Mouse (Mus musculus) forebrain, embryonic 10.5 days (tissue): ENCODE measurements around the gene Lad1. TPM values are rescaled to one million over a fixed set of nuclear protein-coding genes. Genes with fewer than 3 reads are reported as not detected.

Experiments used
- DNase-seq: peaks from one replicate; pipeline ENCODE4 v3.0.0-alpha.2; 2017; ENCODE audit warnings: low spot score; ENCODE audit errors: extremely low spot score
- H3K27ac ChIP-seq: fragments of 300-500 bp; sonication (generic); 2 replicates; pipeline ENCODE4 v1.5.1; 2016; ENCODE audit warnings: mild to moderate bottlenecking
- H3K27me3 ChIP-seq: fragments of 300-500 bp; sonication (generic); 2 replicates; pipeline ENCODE4 v1.6.1; 2016; ENCODE audit warnings: mild to moderate bottlenecking; ENCODE audit not compliant: poor library complexity, severe bottlenecking
- H3K36me3 ChIP-seq: fragments of 300-500 bp; sonication (generic); replicated peaks from 2 replicates; pipeline ENCODE4 v1.6.1; 2016; ENCODE audit warnings: mild to moderate bottlenecking, moderate library complexity
- H3K4me1 ChIP-seq: fragments of 300-500 bp; sonication (generic); 2 replicates; pipeline ENCODE4 v1.6.1; 2016
- H3K4me3 ChIP-seq: fragments of 300-500 bp; sonication (generic); 2 replicates; pipeline ENCODE4 v1.5.1; 2016; ENCODE audit warnings: mild to moderate bottlenecking, moderate library complexity
- H3K9me3 ChIP-seq: fragments of 300-500 bp; sonication (generic); 2 replicates; pipeline ENCODE4 v1.6.1; 2016; ENCODE audit warnings: mild to moderate bottlenecking, moderate library complexity
- WGBS: fragments of 180-500 bp; shearing (Covaris S2); methylation state at CpG from one replicate; pipeline ENCODE4 v1.1.7; 2016; 5-methylcytosine and 5-hydroxymethylcytosine counted together
- polyA plus RNA-seq: library from polyadenylated mRNA; unstranded; fragments of >200 nt; fragmentation: Nextera tagmentation; extraction: Ambion mirVana; gene quantifications from 2 replicates; pipeline ENCODE4 v1.2.1, GENCODE M21; 2016

The Lad1 gene
- polyA plus RNA-seq, 1 experiment from 2014 or later = 3.7 TPM

DNA sequence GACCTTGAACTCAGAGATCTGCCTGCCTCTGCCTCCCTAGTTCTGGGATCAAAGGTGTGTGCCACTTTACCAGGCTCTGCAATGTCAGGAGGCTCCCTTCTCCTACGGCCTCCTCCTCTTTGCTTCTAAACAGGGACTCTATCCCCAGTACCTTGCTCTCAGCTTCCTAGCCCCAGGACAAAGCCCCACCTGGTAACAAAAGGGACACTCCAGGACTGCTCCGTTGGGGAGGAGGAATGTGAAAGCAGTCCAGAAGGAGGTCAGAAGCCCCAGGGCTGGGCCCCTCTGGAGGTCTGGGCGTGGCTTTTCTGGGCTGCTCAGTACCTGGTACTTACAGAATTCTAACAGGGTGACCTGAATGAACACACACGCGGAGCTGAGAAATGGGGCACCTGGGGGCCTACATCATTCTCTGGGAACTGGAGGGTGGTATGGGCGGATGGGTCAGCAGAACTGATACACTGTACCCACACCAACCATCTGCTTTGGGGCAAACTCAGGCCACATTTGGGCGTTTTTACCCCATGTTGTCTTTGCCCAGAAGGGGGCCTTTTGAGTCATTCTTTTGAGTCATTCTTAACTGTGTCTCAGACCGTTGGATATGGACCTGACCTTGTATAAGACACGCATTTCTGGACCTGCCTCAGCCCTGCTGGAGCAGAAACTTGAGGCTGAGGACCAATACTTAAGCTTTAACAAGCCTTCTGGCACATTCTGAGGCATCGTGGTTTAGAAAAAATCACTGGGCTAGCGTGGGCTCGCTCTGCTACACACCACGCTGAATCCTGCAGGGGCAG, 26.1 kb upstream of the Lad1 start:
- WGBS = 60% methylated on average over 13 of the region's 13 CpGs
- Histone ChIP-seq H3K4me1 (peaks cover 43% of the 10 kb centered on the region), H3K27ac (no peak overlapping the region), H3K36me3 (no peaks in the 10 kb centered on the region), H3K27me3 (peaks cover 61% of the 10 kb centered on the region), H3K4me3 (no peak overlapping the region), H3K9me3 (no peaks in the 10 kb centered on the region)
- no peak for DNase-seq

DNA sequence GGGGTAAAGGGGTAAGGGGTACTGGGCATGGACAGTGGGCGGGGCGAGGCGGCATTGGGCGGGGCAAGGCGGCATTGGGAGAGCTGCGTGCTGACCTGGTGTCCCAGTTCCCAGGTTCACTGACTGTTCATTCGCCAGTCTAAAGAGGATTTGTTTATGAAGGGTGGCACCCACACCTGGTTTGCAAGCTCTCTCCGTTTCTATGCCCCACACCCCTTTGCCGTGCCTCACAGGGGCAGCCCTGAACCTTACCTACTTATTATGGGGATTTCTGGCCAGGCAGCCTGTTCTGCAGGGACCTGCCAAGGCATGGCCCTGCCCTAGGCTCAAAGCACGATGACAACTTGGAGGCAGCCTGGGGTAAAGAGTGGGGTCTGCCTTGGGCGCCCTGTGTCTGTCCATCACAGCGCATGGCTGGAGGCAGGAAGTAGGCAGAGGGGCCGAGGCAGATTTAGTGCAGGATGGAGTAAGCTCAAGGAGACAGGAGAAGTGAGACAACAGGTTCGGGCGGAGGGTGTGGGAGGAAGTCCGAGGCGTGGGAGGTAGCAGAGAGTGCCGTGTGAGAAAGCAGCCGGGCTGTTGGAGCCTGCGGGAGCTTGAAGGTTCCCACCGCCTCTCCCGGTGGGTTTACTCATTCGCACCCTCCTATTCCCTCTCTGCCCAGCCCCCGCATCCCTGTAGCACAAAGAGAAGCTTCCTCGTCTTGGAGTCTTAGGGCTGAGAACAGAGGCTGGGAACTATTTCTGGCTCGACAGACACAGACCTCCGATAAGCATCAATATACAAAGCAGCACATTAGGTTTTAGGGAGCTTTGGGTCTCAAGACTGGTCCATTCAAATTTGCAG, 24.8 kb upstream of the Lad1 start:
- Histone ChIP-seq H3K27me3 (peaks cover 61% of the 10 kb centered on the region), H3K9me3 (no peaks in the 10 kb centered on the region), H3K27ac (peak overlapping the region; percentile 40), H3K4me3 (peak overlapping the region; percentile 37), H3K36me3 (no peaks in the 10 kb centered on the region), H3K4me1 (peaks cover 42% of the 10 kb centered on the region)
- 17% methylated on average over 27 of the region's 27 CpGs for WGBS
- DNase-seq = no peak

DNA sequence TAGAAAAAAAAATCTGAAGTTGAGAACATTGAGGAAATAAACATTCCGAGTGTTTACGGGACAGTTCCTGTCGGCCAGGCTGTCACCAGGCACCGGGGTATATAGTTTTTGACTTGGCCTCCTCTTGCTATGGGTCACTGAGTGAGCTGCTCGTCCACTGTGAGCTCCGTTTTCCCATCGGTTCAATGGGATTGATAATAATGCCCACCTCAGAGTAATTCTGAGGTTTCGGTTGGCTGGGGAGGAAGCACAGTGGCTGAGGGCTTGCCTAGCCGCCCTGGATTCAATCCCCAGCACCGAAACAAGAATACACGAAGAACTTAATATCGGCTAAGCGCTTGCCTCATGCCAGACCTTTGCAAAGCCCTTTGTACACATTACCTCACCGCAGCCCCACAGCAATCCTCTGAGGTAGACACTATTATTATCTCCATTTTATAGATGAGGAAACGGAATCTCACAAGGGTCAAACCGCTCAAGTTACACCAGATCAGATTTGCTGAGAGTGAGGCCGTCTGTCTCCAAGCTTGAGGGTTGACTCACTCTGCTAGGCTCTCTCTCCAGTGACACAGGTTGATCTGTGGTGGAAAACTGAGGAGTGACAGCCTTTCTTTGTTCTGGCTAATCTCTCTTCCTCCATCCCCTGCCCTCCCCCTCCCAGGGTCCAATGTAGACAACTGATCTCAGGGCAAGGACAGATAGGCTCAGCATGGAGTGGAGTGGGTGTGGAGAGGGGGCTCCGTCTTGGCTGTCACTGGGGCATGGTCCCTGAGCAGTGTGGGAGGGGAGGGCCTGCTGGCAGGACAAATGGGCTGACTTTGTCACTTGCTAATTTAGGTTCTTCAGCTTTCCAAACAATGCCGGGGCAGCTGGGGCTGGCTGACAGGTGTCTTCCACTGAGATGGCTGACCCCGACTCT, 23.9 kb upstream of the Lad1 start:
- Histone ChIP-seq H3K9me3 (no peaks in the 10 kb centered on the region), H3K36me3 (no peaks in the 10 kb centered on the region), H3K4me3 (peak overlapping the region; percentile 37), H3K27ac (0 out of 2 replicates have a peak overlapping the region, but pooled peaks have one; percentile 48), H3K4me1 (peaks cover 43% of the 10 kb centered on the region), H3K27me3 (peaks cover 61% of the 10 kb centered on the region)
- DNase-seq = no peak
- 47% methylated on average over 20 of the region's 20 CpGs for WGBS

DNA sequence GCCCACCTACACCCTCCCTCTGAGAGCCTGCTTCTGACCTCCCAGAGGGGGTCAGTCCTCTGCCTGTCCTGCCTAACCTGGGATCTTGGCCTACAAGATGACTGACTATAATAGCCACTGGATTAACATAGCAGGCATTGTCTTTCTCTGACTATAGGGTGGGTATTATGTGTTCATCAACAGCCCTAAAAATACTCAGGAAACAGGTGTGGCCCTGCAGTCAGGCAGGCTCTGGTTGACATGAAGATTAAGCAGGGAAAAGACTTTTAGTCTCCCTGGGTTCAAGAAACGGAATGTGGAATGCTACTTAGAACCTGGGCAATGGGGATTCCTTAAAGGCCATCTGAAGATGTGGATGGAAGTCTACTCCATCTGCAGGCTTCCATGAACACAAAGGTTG, 19.9 kb upstream of the Lad1 start:
- H3K27ac ChIP-seq = no peak overlapping the region

DNA sequence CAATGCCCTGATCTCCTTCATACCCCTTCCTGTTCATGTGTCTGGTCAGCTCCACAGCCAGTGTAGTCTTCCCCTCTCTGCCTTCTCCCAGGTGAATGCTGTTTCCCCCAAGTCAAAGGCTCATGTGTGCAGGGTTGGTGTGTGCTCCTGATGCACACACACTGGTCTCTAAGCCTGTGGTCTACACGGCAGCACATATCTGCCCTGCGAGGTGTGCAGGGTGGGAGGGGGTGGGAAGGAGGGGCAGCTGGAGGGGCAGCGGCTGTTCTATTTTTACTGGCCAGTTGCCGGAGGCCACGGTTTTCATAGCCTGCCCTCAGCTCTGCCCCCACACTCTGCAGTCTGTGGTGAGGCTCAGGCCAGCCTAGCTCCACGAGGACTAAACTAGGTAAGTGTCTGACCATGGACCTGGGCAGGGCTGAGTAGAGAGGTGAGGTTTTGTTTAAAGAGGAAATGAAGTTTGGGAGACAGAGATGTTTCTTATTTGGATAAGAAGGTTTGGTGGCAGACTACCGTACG, 19.2 kb upstream of the Lad1 start:
- H3K4me3 ChIP-seq = no peak overlapping the region
- H3K27me3 ChIP-seq = peaks cover 29% of the 10 kb centered on the region
- H3K36me3 ChIP-seq = no peaks in the 10 kb centered on the region
- no peak overlapping the region for H3K27ac ChIP-seq
- DNase-seq = no peak
- no peaks in the 10 kb centered on the region for H3K9me3 ChIP-seq
- 75% methylated on average over 8 of the region's 8 CpGs for WGBS
- H3K4me1 ChIP-seq = peaks cover 30% of the 10 kb centered on the region

More for the DNA sequence above, 19.9 kb upstream of the Lad1 start:
- DNase-seq = no peak
- no peaks in the 10 kb centered on the region for H3K36me3 ChIP-seq
- H3K4me3 ChIP-seq = no peak overlapping the region
- 81% methylated on average over 1 of the region's 1 CpGs for WGBS
- peaks cover 36% of the 10 kb centered on the region for H3K27me3 ChIP-seq
- H3K4me1 ChIP-seq = peaks cover 37% of the 10 kb centered on the region
- no peaks in the 10 kb centered on the region for H3K9me3 ChIP-seq

DNA sequence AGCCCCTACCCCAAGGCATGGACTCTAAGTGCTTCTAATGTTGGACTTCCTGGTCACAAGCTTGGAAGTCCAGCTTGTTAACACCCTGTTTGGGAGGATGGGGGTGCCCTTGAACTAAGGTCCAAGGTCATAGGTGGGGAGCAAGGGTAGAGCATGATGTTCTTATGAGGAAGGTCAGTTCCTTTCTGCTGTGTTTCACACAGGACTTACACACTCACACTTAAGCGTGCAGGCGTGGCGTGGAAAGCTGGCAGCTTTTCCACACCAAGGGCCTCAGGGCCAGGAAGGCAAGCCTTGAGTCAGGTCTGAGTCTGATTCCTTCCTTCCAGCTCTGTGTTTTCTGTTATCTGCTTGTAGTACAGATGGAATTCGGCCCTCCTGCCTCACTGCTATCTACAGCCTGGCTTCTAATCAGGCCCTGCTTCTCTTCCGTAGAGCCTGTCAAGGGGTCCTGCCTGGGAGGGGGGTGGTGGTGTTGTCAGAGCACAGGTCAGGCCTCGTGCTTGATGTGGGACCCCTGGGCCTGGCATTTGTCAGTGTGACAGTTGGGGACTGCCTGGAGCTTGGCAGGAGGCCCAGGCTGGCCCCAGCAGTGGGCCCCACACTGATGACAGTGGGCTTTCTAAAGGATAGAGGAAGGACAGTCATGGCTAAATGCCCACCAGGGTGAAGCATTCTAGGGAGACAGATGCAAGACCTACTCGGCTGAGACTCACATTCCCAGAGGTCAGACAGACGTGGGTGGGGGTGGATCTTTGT, 18.0 kb upstream of the Lad1 start:
- WGBS = 67% methylated on average over 8 of the region's 8 CpGs
- peak overlapping the region; percentile 40 for H3K27ac ChIP-seq
- DNase-seq = no peak

DNA sequence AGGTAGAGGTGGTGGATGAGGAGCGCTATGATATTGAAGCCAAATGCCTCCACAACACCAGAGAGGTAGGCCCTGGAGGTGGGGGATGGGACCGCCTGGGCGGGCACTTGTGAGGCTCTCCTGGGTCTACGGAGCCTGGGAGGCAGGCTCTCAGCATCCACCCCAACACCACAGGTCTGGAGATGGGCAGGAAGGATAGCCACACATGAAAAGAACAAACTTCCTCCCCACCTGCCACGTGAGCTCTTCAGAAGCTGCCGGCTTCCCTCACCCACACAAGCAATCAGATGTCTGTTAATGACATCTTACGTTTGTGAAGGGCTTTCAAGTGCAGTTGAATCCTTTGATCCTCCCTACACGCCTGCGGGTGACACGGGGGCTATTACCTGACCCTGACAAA, 10.9 kb upstream of the Lad1 start:
- WGBS = 67% methylated on average over 10 of the region's 10 CpGs
- Histone ChIP-seq H3K9me3 (no peaks in the 10 kb centered on the region), H3K4me3 (no peak overlapping the region), H3K27me3 (peaks cover 14% of the 10 kb centered on the region), H3K27ac (no peak overlapping the region), H3K4me1 (peaks cover 13% of the 10 kb centered on the region), H3K36me3 (no peaks in the 10 kb centered on the region)
- no peak for DNase-seq

More for the DNA sequence above, 18.0 kb upstream of the Lad1 start:
- no peaks in the 10 kb centered on the region for H3K36me3 ChIP-seq
- H3K9me3 ChIP-seq = no peaks in the 10 kb centered on the region
- peaks cover 18% of the 10 kb centered on the region for H3K4me1 ChIP-seq
- H3K4me3 ChIP-seq = no peak overlapping the region
- peaks cover 17% of the 10 kb centered on the region for H3K27me3 ChIP-seq

DNA sequence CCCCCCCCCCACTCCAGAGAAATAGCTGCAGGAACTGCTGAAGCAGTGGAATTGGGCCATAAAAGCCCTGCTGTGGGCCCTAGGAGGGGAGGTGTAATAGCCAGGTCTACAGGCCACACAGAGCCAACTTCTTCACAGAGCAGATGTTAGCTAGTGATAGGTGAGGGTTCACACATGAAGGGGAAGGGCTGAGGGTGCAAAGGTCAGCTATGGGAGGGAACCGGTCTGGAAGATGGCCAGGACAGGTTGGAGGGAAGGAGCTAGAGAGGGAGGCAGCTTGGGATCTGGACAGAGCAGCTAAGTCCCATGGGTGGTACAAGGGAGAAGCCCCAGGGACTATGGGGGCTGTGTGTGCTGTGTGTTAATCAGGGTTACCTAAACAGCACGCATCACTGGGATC, 8.2 kb upstream of the Lad1 start:
- no peak for DNase-seq
- H3K27ac ChIP-seq = no peak overlapping the region
- H3K4me1 ChIP-seq = peaks cover 16% of the 10 kb centered on the region
- H3K9me3 ChIP-seq = no peaks in the 10 kb centered on the region
- H3K27me3 ChIP-seq = peaks cover 22% of the 10 kb centered on the region
- H3K4me3 ChIP-seq = no peak overlapping the region
- no peaks in the 10 kb centered on the region for H3K36me3 ChIP-seq
- 82% methylated on average over 2 of the region's 2 CpGs for WGBS

DNA sequence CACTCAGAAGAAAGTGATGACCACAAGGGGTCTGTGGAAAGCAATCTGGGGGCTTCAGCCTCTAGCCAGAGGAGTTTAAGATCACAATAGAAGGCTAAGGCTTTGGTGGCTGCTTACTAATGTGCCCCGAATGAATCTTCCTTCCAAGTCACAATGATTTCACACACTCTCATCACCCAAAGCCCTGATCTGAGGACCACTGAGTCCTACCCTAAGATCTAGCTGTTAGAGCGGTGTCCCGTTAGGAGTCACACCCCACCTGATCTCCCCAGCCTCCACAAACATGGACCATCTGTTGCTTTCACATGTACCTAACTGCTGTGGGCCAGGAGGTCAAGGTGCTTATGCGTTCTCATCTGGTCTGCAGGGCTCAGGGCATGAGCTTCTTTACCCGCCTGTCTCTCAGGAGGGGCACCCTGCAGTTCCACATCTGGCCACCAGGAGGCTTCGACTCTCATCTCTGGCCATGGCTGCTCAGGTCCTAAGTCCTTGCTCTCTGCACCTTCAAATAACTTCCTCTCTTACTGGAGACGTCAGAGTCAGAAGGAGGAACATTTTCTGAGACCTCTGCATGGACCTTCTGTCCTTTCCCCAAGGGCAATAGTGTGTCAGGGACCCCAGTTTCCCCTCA, 7.3 kb upstream of the Lad1 start:
- peak; percentile 85 for DNase-seq
- Histone ChIP-seq H3K27me3 (peaks cover 32% of the 10 kb centered on the region), H3K36me3 (no peaks in the 10 kb centered on the region), H3K4me3 (no peak overlapping the region), H3K4me1 (peaks cover 16% of the 10 kb centered on the region), H3K9me3 (no peaks in the 10 kb centered on the region), H3K27ac (no peak overlapping the region)
- WGBS = 37% methylated on average over 7 of the region's 7 CpGs

DNA sequence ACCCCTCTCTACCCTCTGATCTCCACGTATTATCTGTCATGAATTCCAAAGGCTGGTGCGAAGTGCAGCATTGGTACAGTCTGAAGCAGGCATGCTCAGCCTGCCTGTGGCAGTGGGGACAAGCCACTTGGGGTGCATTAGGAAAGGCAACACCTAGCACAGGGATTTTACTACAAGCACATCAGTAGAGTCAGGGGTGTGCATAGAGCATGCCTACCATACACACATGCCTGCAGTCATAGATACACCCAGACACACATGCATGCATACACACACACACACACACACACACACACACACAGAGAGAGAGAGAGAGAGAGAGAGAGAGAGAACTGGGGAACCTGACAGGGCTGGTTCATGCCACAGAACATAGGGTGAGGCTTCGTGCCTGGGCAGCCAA, 6.2 kb upstream of the Lad1 start:
- Histone ChIP-seq H3K4me1 (peaks cover 16% of the 10 kb centered on the region), H3K36me3 (no peaks in the 10 kb centered on the region), H3K27me3 (peaks cover 42% of the 10 kb centered on the region), H3K4me3 (no peak overlapping the region), H3K9me3 (no peaks in the 10 kb centered on the region), H3K27ac (no peak overlapping the region)
- WGBS = 87% methylated on average over 3 of the region's 3 CpGs
- DNase-seq = no peak

DNA sequence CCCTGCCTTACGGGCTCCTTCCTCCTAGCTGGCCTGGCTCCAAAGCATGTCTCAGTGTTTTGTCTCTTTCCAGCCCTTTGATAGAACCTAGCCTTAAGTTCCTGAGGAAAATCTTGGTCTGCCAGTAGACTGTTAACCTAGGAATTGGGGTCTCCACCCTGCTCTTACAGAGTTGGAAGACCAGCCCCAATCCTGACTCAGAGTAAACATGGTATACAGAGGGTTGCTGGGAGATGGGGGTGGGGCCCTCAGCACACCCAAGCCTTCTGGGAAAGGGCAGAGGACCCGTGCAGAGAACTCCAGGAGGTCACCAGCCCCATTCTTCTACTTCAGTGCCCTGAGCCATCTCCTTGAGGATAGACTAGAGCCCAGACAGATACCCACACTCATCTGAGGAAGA, 5.8 kb upstream of the Lad1 start:
- Histone ChIP-seq H3K4me1 (peaks cover 13% of the 10 kb centered on the region), H3K27ac (no peak overlapping the region), H3K27me3 (peaks cover 47% of the 10 kb centered on the region), H3K9me3 (no peaks in the 10 kb centered on the region), H3K4me3 (no peak overlapping the region), H3K36me3 (no peaks in the 10 kb centered on the region)
- 57% methylated on average over 2 of the region's 2 CpGs for WGBS
- DNase-seq = no peak
